Mouse (Mus musculus) spleen, postnatal 36 days (tissue): ENCODE data around the gene Adad1.

ENCODE experiments used
- DNase-seq, 2 experiments: peaks; one replicate each; pipeline ENCODE4 v3.0.0; 2022; ENCODE audit warnings: low spot score in 2 of 2, mixed read lengths in 1 of 2

Gene Adad1

GRCm38 (mm10) chr3:37063406-37063805 is at the start of gene Adad1:
TSS of gene Adad1 (plus strand) at chr3:37063527.
- no peak for DNase-seq

GRCm38 (mm10) chr3:37037979-37038378 is 25.3 kb upstream of the Adad1 start:
- DNase-seq = no peak

GRCm38 (mm10) chr3:37039811-37040210 is 23.5 kb upstream of the Adad1 start:
- no peak for DNase-seq

- DNase-seq = no peak
These were observed 11.8 kb upstream of the Adad1 start for GRCm38 (mm10) chr3:37051491-37051890.

- DNase-seq = peak in 1 of 2 experiments; percentile 8
These were observed 9.9 kb downstream of the Adad1 start for GRCm38 (mm10) chr3:37073211-37073610.

GRCm38 (mm10) chr3:37084860-37085259 is 21.5 kb downstream of the Adad1 start:
- no peak for DNase-seq

GRCm38 (mm10) chr3:37090721-37091120 is 27.4 kb downstream of the Adad1 start:
- DNase-seq = no peak

GRCm38 (mm10) chr3:37125655-37126054 is 62.3 kb downstream of the Adad1 start, which contains the start of gene Il2:
TSS of gene Il2 (minus strand) at chr3:37125959.
- no peak for DNase-seq

GRCm38 (mm10) chr3:37126162-37126561 is 62.8 kb downstream of the Adad1 start:
- DNase-seq = no peak

GRCm38 (mm10) chr3:37128269-37128668 is 64.9 kb downstream of the Adad1 start:
- no peak for DNase-seq

GRCm38 (mm10) chr3:37129063-37129462 is 65.7 kb downstream of the Adad1 start:
- no peak for DNase-seq

- DNase-seq = no peak
These were observed 73.9 kb downstream of the Adad1 start for GRCm38 (mm10) chr3:37137231-37137630.

GRCm38 (mm10) chr3:37139192-37139591 is 75.9 kb downstream of the Adad1 start:
- DNase-seq = no peak

GRCm38 (mm10) chr3:37140168-37140906 is 77.0 kb downstream of the Adad1 start:
- no peak for DNase-seq

- DNase-seq = no peak
These were observed 78.5 kb downstream of the Adad1 start for GRCm38 (mm10) chr3:37141827-37142226.

- no peak for DNase-seq
These were observed 81.7 kb downstream of the Adad1 start for GRCm38 (mm10) chr3:37144979-37145378.

GRCm38 (mm10) chr3:37146406-37146805 is 83.1 kb downstream of the Adad1 start:
- DNase-seq = no peak

GRCm38 (mm10) chr3:37146810-37147209 is 83.5 kb downstream of the Adad1 start:
- no peak for DNase-seq

- peak; percentile 48 to 55 for DNase-seq
These were observed 88.9 kb downstream of the Adad1 start for GRCm38 (mm10) chr3:37152274-37152673.

- DNase-seq = peak; percentile 24 to 26
These were observed 89.7 kb downstream of the Adad1 start for GRCm38 (mm10) chr3:37153004-37153403.

- DNase-seq = no peak
These were observed 91.1 kb downstream of the Adad1 start for GRCm38 (mm10) chr3:37154396-37154795.

GRCm38 (mm10) chr3:37157082-37157481 is 93.8 kb downstream of the Adad1 start:
- DNase-seq = no peak

- DNase-seq = no peak
These were observed 94.9 kb downstream of the Adad1 start for GRCm38 (mm10) chr3:37158246-37158645.

GRCm38 (mm10) chr3:37161096-37161495 is 97.8 kb downstream of the Adad1 start:
- DNase-seq = no peak
